Mouse (Mus musculus) forelimb bud, embryonic 11.5 days (tissue): ENCODE results near the gene Nos2.

Source experiments
- DNase-seq: peaks from one replicate; pipeline ENCODE4 v3.0.0-alpha.2; 2012; ENCODE audit warnings: low read depth, low spot score

Nos2 gene

DNA sequence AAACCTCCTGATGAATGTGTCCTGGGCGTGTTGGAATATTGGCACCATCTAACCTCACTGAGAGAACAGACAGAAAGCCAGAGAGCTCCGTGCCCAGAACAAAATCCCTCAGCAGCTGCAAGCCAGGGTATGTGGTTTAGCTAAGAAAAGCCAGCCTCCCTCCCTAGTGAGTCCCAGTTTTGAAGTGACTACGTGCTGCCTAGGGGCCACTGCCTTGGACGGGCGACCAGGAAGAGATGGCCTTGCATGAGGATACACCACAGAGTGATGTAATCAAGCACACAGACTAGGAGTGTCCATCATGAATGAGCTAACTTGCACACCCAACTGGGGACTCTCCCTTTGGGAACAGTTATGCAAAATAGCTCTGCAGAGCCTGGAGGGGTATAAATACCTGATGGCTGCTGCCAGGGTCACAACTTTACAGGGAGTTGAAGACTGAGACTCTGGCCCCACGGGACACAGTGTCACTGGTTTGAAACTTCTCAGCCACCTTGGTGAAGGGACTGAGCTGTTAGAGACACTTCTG lies at the start of gene Nos2:
Gene Nos2 (plus strand): TSS at position 377 of the 529 bp plus-strand sequence.
- DNase-seq = no peak

GRCm38 (mm10) chr11:78870891-78871290 lies 49.7 kb upstream of the Nos2 start:
- DNase-seq = no peak

GRCm38 (mm10) chr11:78872782-78873181 lies 47.8 kb upstream of the Nos2 start:
- no peak for DNase-seq

DNA sequence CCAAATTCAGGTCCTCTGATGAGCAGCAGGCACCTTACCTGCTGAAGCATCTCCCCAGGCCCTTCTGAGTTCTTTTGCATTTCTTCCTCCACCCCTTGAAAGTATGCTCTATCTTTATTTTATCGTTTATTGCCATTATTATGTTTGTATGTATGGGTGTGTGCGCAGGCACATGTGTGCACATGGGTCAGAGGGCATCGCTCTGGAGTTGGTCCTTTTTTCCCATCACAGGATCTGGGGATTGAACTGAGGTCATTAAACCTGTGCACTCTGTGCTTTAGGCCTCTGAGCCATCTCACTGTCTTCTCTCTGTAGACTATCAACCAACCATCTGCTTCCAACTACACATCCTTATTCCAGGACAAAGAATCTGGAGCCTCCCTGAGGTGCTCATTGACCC lies 40.9 kb upstream of the Nos2 start:
- DNase-seq = no peak

- DNase-seq = peak; percentile 16
Measured at GRCm38 (mm10) chr11:78886693-78887092, 33.9 kb upstream of the Nos2 start.

GRCm38 (mm10) chr11:78887102-78887971 lies 33.2 kb upstream of the Nos2 start:
- peak; percentile 64 for DNase-seq

GRCm38 (mm10) chr11:78889156-78889555 lies 31.4 kb upstream of the Nos2 start:
- DNase-seq = no peak

DNA sequence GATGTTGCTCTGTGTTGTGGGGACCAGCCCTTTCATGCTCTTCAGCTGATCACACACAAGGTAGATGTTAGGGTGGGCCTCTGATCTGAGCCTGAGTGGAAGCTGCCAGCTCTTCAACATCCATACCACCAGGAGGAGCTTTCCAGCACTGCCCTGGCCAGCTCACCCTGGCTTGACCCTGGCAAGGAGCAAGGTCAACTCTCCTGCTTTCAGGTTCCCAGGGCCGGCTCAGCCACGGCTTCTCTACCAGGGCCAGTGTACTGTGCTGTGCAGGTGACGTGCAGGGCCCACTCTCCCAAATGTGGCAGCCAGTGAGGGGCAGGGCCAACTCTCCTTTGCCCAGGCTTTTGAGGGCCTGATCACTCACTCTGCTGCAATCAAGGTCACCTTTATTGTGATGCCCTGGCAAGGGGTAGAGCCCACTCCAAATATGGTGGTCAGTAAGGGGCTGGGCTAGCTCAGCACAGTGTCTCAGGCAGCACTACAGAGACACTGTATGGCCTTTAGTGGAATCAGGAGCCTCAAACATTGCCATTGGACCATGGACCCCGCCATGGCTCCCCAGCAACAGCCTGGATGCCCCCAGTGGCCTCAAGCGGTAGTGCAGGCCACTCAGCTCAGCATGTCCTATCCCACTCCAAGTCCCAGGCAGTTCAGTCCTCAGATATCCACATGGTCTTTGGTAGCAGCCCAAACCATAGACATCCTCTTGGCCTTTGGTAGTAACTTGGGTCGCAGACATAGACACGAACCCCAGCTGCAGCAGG lies 24.0 kb upstream of the Nos2 start:
- peak; percentile 31 for DNase-seq

DNA sequence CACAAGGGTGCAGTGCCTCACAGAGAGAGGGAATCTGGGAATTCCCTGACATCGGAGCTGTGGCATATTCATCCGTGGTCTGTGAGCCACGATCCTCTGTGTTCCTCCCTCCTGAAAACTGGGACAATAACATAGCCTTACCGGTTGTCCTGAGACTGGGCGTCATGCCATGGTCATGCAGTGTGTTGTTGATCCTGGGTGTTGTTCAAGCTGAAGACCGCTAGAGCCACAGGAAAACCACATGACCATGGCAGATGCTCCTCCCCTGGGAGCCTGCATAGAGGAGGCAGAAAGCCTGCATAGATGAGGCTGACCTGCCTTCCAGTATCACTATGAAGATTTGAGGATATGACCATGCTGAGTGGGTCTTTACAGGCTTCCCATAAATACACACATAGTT lies 5.1 kb upstream of the Nos2 start:
- no peak for DNase-seq

GRCm38 (mm10) chr11:78916410-78916809 lies 4.2 kb upstream of the Nos2 start:
- no peak for DNase-seq

GRCm38 (mm10) chr11:78919745-78920144 lies 842 bp upstream of the Nos2 start:
- no peak for DNase-seq

- DNase-seq = peak; percentile 52
Measured at GRCm38 (mm10) chr11:78922678-78923407, 2.3 kb downstream of the Nos2 start.

DNA sequence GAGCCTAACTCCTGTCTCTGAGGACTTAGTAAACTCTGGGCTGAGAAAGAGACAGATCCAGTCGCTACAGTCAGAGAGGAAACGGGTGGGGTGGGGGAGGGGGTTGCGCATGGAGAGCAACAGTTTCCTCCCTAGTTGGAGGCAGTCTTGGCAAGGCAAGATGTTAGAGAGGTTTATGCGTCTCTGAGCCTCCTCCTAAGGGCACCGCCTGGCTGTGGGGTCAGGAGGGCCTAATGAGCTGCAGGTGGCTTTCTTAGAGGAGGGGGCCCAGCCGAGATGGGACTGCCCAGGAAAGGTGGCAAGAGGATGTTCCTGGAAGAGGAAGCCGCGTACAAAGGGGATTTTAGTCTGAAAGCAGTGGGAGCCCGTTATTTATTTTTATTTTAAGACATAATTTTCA lies 3.5 kb downstream of the Nos2 start:
- DNase-seq = no peak

DNA sequence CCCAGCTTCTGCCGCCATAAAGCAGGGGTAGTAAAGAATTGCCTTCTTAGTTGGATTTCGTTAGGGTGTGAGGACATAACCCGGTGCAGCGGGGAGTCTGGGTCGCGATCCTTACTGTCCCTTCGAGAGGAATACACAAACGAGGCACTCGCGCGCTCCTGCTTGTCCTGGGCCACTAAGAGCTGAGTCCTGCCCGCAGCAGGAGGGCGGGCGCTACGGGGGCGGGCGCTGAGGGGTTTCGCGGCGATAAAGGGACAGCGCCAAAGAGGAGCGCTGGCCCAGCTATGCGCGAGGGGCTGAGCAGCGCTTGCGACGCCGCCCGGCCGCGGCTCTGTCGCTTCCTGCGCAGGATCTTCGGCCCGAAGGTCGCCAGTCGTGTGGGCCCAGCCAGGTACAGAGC lies 4.3 kb downstream of the Nos2 start:
- DNase-seq = no peak

DNA sequence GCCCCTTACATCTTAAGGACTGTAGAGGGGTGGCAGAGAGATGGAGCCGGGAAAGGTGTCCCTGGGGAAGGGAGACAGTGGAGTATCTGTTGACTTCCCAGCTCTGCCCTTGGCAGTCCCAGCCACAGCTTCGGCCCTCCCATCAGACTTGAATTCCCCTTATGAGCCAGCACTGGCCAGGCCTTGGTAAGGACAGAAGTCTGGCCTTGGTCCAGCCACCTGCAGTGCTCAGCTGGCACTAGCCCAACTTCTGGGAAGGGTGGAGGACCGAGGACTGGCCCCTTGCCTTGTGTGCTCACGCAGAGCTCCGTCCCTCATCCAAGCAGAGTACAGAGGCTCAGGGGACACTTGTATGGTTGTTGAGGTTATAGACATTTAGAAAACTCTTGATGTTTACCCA lies 8.8 kb downstream of the Nos2 start:
- no peak for DNase-seq

GRCm38 (mm10) chr11:78934307-78934706 lies 13.7 kb downstream of the Nos2 start:
- DNase-seq = no peak

DNA sequence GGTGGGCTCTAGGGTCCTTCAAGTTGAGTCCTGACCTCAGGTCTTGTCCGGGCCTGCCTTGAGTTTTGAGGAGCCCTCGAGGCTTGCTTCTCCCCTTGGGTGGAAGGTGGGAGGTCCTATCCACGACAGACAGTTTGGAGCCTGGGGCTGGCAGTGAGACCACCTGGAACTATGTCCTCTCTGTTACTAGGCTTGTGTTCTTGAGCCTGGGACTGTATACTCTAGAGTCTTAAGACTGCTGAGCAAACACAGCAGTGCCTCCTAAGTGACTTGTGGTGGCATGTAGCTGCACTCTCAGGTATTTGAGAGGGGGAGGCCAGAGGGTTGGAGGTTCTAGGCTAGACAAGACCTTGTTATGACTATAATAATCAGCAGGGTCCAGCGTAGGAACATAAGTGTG lies 14.1 kb downstream of the Nos2 start:
- no peak for DNase-seq

GRCm38 (mm10) chr11:78935178-78935577 lies 14.6 kb downstream of the Nos2 start:
- DNase-seq = no peak

- DNase-seq = no peak
Measured at GRCm38 (mm10) chr11:78943083-78943482, 22.5 kb downstream of the Nos2 start.

DNA sequence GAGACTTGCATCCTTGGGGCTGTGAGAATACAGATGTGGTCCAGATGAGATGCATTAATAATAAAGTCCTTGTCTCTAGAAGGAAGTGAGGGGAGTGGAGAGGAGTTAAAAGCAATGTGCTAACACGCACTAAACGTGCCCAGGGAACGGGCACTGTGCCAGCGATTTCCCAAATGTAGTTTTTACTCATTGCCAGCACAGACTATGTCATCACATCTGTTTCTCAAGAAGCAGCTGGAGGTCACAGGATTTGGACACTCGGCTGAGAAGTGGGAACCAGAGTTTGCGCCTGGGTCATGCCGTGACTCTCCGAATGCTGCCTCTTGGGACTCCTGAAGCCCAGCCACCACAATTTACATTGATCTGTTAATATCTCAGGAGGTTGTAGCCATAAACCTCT lies 29.8 kb downstream of the Nos2 start:
- DNase-seq = no peak

- peak; percentile 71 for DNase-seq
Measured at GRCm38 (mm10) chr11:78952467-78952866, 31.9 kb downstream of the Nos2 start.

DNA sequence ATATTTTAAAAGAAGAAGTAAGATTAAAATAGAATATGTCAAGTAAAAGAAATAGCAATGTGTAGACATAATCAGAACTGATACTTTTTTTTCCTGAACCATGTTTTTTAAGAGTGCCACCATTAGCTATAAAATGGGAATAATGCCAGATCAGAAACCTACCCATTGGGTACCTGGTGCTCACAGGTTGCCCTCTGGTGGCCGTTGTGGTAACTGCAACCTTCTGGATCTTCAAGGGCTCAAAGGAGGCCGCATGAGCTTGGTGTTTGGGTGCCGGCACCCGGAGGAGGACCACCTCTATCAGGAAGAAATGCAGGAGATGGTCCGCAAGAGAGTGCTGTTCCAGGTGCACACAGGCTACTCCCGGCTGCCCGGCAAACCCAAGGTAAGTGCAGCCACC lies 35.7 kb downstream of the Nos2 start:
- DNase-seq = peak; percentile 72
